In the genomic region with DNA sequence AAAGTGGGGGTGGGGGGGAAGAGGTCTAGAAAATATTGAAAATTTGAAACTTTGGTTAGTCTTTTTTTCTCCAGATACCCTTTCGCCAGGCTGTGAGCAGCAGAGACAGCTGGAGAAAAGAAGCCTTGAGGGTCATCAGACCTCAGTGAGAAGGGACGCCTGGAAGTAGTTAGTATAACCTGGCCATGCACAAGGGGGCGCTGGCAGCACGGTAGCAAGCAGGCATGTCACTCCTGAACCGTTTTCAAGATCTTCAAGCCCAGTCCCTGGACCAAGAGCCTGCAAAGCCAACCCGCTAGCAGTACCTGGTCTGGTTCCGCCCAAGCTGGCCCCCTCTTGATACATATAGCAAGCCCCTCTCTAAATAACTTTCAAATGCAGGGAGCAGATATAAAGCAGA, we compare ENCODE assay signal across 15 mouse cellular contexts.
DNase-seq lines count a peak whose midpoint lies in the region; ATAC-seq and TF ChIP-seq lines count a peak whose summit lies in the region.
"Had no signal": no experiment of that assay in that cellular context is flagged by ENCODE, and none has a peak within 500 bp of the region (broad histone marks: within the 10 kb centered on the region; RNA-seq: fewer than 3 reads in every experiment).

No protein-coding gene starts in this region.

- H3K27me3 ChIP-seq in lung, postnatal 0 days (replicated peaks; ENCODE audit: insufficient read depth, low read length), result no peaks in the 10 kb centered on the region
- no peaks in the 10 kb centered on the region for H3K27me3 ChIP-seq in midbrain, embryonic 13.5 days
- H3K27me3 ChIP-seq: liver, embryonic 13.5 days; midbrain, embryonic 12.5 days; neural tube, embryonic 13.5 days had no signal

- intact Hi-C loops in gastrocnemius, adult 2 months (cut with DNase I), result no loop called here
- intact Hi-C loops in left cerebral cortex, postnatal 4 days (cut with DNase I), result no loop called here

- TF ChIP-seq EP300 in lung, postnatal 0 days (IDR thresholded peaks at IDR 0.05), result no peak

- H3K9ac ChIP-seq in lung, postnatal 0 days (replicated peaks; ENCODE audit: low read depth), result no peak overlapping the region
- no peak overlapping the region for H3K9ac ChIP-seq in midbrain, embryonic 13.5 days (replicated peaks)
- H3K9ac ChIP-seq: liver, embryonic 13.5 days; midbrain, embryonic 12.5 days; neural tube, embryonic 13.5 days had no signal

- H3K9me3 ChIP-seq in lung, postnatal 0 days (ENCODE audit: low read length), result no peaks in the 10 kb centered on the region
- H3K9me3 ChIP-seq in midbrain, embryonic 13.5 days, result no peaks in the 10 kb centered on the region; the same call in 1 of the 2 replicates
- H3K9me3 ChIP-seq: midbrain, embryonic 12.5 days had no signal

- H3K4me2 ChIP-seq in lung, postnatal 0 days (replicated peaks; ENCODE audit: low read depth, low read length), result no peak overlapping the region
- H3K4me2 ChIP-seq in midbrain, embryonic 13.5 days (replicated peaks), result no peak overlapping the region
- H3K4me2 ChIP-seq: liver, embryonic 13.5 days; midbrain, embryonic 12.5 days; neural tube, embryonic 13.5 days had no signal

- 61% methylated on average over 7 of the region's 7 CpGs for WGBS in lung, postnatal 0 days
- WGBS in midbrain, embryonic 13.5 days, result 80% methylated on average over 7 of the region's 7 CpGs

- H3K27ac ChIP-seq in gastrocnemius, adult 2 months, result no peak overlapping the region
- no peak overlapping the region for H3K27ac ChIP-seq in lung, postnatal 0 days (ENCODE audit: low read length)
- no peak overlapping the region for H3K27ac ChIP-seq in midbrain, embryonic 13.5 days
- H3K27ac ChIP-seq: liver, embryonic 13.5 days; midbrain, embryonic 12.5 days; neural tube, embryonic 13.5 days had no signal

- H3K4me1 ChIP-seq in lung, postnatal 0 days (ENCODE audit: insufficient read depth, low read depth, low read length), result no peaks in the 10 kb centered on the region
- no peaks in the 10 kb centered on the region for H3K4me1 ChIP-seq in midbrain, embryonic 13.5 days (replicated peaks)
- H3K4me1 ChIP-seq: liver, embryonic 13.5 days; midbrain, embryonic 12.5 days; neural tube, embryonic 13.5 days had no signal

- no peaks in the 10 kb centered on the region for H3K36me3 ChIP-seq in lung, postnatal 0 days (ENCODE audit: insufficient read depth, low read length)
- no peaks in the 10 kb centered on the region for H3K36me3 ChIP-seq in midbrain, embryonic 13.5 days
- H3K36me3 ChIP-seq: liver, embryonic 13.5 days; midbrain, embryonic 12.5 days; neural tube, embryonic 13.5 days had no signal

- H3K4me3 ChIP-seq in gastrocnemius, adult 2 months, result no peak overlapping the region
- H3K4me3 ChIP-seq in lung, postnatal 0 days (ENCODE audit: low read depth, low read length), result no peak overlapping the region
- H3K4me3 ChIP-seq in midbrain, embryonic 13.5 days (replicated peaks), result no peak overlapping the region
- H3K4me3 ChIP-seq: erythroblast, embryonic 14.5 days; liver, embryonic 13.5 days; midbrain, embryonic 12.5 days; neural tube, embryonic 13.5 days had no signal

- no peak for ATAC-seq in lung, postnatal 0 days
- ATAC-seq in midbrain, embryonic 13.5 days, result no peak
- no peak for ATAC-seq in megakaryocyte-erythroid progenitor cell, adult 5-6 weeks (replicated peaks; ENCODE audit: low FRiP score, low TSS enrichment, poor library complexity, severe bottlenecking)

- TF ChIP-seq CTCF in gastrocnemius, adult 2 months (IDR thresholded peaks at IDR 0.05), result peak; percentile 5; the same call in 1 of the 2 replicates
- peak; percentile 18; the same call in 1 of the 2 replicates for TF ChIP-seq CTCF in lung, postnatal 0 days (IDR thresholded peaks at IDR 0.05)

- DNase-seq in gastrocnemius, adult 2 months, result no peak
- no peak for DNase-seq in gastrocnemius, adult 18-20 months (ENCODE audit: low spot score)
- peak; percentile 27 for DNase-seq in left cerebral cortex, postnatal 4 days
- DNase-seq in left cerebral cortex, adult 11 months (ENCODE audit: low spot score), result no peak
- DNase-seq in adrenal gland, postnatal 25 days, result peak; percentile 20
- no peak for DNase-seq in lung, postnatal 0 days (ENCODE audit: low spot score)
- DNase-seq: kidney, adult 2 months; layer of hippocampus, postnatal 36 days; liver, embryonic 13.5 days; thymus, postnatal 4 days had no signal

Comparison
In these comparisons a context has a peak if more than half of its experiments do, and no peak if none do; other contexts are left out.
1. DNase-seq: peak in left cerebral cortex, postnatal 4 days (single experiment) and adrenal gland, postnatal 25 days (single experiment); none in gastrocnemius, adult 2 months (single experiment), gastrocnemius, adult 18-20 months (single experiment), left cerebral cortex, adult 11 months (single experiment) and lung, postnatal 0 days (single experiment).